Mouse (Mus musculus): ENCODE results near the gene Gm10272. TPM values are rescaled to one million over a fixed set of nuclear protein-coding genes. Genes with fewer than 3 reads are reported as not detected.

Gm10272 gene
- polyA plus RNA-seq (2016; fragmentation: Nextera tagmentation; extraction: Ambion mirVana), result not detected in 2 replicates

DNA sequence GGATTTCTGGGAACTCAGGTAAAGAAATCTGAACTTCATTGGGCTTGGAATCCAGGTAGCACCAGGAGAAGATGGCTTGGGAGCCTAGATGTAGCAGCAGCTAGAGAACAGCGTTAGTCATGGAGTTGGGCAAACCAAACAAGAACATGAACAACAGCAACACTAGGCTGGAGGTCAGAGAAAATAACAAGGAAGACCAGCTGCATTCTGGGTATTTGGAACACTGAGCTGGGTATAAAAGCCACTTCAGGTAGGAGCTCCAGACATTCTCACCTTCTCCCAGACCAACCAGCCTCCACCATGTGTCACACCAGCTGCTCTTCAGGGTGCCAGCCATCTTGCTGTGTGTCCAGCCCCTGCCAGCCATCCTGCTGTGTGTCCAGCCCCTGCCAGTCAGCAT, at the start of gene Gm10272:
TSS of gene Gm10272 (plus strand) at position 301 of the 400 bp plus-strand sequence.
- 86% methylated on average over 1 of the region's 1 CpGs for WGBS
- Histone ChIP-seq H3K4me1 (no peaks in the 10 kb centered on the region), H3K27ac (no peak within 1 kb of the TSS), H3K4me3 (no peak within 1 kb of the TSS), H3K27me3 (ENCODE audit: insufficient read depth, poor library complexity, severe bottlenecking) (no peaks in the 10 kb centered on the region), H3K36me3 (no peaks in the 10 kb centered on the region), H3K9me3 (peaks cover 5% of the 10 kb centered on the region)
- no peak for DNase-seq (ENCODE audit: low spot score)

DNA sequence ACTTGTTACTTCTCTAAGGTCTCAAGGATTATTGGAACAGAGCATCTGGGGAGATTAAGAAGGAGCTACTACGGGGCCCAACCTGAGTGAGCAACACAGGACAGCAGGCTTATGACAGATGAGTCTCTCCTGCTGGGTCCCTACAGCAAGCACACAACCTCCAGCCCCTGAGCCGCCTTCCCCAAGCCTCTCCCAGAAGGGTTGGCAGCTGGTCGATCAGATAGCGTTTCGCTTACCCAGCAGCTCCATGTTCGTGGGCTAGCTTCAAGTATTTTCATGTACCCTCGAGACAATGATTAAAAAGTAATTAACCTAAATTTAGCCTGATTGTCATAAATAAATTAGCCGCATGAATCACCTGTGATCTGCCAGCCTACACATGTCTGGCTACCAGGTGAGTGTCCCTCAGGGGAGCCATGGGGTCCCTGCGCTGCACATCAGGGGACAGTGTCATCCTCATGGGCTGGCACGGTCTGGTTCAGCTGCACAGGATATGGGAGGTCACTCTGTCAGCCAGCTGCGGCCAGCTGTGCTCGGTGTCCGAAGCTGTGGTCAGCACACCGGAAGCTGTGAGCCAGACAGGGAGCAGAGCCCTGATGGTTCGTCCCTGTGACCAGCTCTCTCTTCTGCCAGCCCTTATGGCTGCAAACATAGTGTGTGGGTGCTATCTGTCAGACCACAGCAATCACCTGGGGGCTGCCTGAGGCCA, 48.0 kb upstream of the Gm10272 start:
- Histone ChIP-seq H3K4me1 (no peaks in the 10 kb centered on the region), H3K9me3 (0 out of 2 replicates have a peak, but pooled peaks cover 4% of the 10 kb centered on the region), H3K27me3 (ENCODE audit: insufficient read depth, poor library complexity, severe bottlenecking) (peaks cover 9% of the 10 kb centered on the region), H3K27ac (no peak overlapping the region), H3K36me3 (no peaks in the 10 kb centered on the region), H3K4me3 (no peak overlapping the region)
- DNase-seq (ENCODE audit: low spot score), result no peak
- WGBS, result 72% methylated on average over 15 of the region's 15 CpGs

- Histone ChIP-seq H3K4me3 (peak overlapping the region; percentile 39), H3K27me3 (ENCODE audit: insufficient read depth, poor library complexity, severe bottlenecking) (peaks cover 39% of the 10 kb centered on the region), H3K27ac (no peak overlapping the region), H3K9me3 (0 out of 2 replicates have a peak, but pooled peaks cover 4% of the 10 kb centered on the region), H3K36me3 (no peaks in the 10 kb centered on the region), H3K4me1 (0 out of 2 replicates have a peak, but pooled peaks cover 5% of the 10 kb centered on the region)
- WGBS, result 34% methylated on average over 43 of the region's 43 CpGs
- no peak for DNase-seq (ENCODE audit: low spot score)
Observed at GRCm38 (mm10) chr10:77663949-77664665, 42.3 kb upstream of the Gm10272 start.

DNA sequence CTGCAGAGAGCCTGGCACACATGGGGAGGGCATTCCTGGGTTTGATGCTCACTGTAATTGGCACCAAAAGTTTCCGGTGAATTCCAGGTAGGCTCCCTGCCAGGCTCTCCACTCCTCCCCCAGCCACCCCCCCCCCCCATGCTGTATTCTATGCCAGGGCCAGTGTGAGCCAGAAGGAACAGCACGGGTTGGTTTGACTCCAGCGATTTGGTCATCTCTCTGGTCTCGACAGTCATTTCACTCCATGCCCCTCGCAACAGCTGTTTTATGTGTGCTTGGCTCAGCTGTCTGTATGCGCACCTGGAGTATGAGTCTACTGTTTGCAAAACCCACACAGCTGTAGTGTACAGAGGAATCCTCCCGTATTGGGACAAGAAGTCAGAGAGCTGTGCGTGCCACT, 40.1 kb upstream of the Gm10272 start:
- Histone ChIP-seq H3K27ac (no peak overlapping the region), H3K4me1 (0 out of 2 replicates have a peak, but pooled peaks cover 5% of the 10 kb centered on the region), H3K4me3 (no peak overlapping the region), H3K36me3 (no peaks in the 10 kb centered on the region), H3K27me3 (ENCODE audit: insufficient read depth, poor library complexity, severe bottlenecking) (peaks cover 39% of the 10 kb centered on the region), H3K9me3 (no peaks in the 10 kb centered on the region)
- WGBS, result 84% methylated on average over 8 of the region's 8 CpGs
- no peak for DNase-seq (ENCODE audit: low spot score)

DNA sequence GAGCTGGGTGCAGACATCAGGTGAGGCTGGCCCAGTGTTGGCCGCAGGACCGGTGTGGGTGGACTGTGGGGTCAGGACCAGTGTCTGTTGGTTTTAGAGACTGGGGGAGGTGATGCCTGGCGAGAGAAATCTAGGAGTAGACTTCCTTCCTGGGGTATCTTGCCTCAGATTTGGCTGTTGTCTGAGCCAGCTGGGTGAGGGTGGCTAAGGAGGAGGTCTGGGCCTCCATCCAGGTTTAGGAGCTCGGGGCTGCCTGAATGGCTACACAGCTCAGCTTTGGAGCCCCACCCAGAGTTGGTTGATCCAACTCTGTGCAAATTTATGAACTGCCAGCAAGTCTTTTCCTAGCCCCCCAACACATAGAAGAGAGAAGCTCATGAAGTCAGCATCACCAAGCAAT, 39.0 kb upstream of the Gm10272 start:
- Histone ChIP-seq H3K4me1 (0 out of 2 replicates have a peak, but pooled peaks cover 5% of the 10 kb centered on the region), H3K27me3 (ENCODE audit: insufficient read depth, poor library complexity, severe bottlenecking) (peaks cover 39% of the 10 kb centered on the region), H3K36me3 (no peaks in the 10 kb centered on the region), H3K9me3 (no peaks in the 10 kb centered on the region), H3K4me3 (no peak overlapping the region), H3K27ac (no peak overlapping the region)
- DNase-seq (ENCODE audit: low spot score), result no peak
- WGBS, result 80% methylated on average over 4 of the region's 4 CpGs

- Histone ChIP-seq H3K4me1 (no peaks in the 10 kb centered on the region), H3K27me3 (ENCODE audit: insufficient read depth, poor library complexity, severe bottlenecking) (peaks cover 27% of the 10 kb centered on the region), H3K9me3 (no peaks in the 10 kb centered on the region), H3K4me3 (no peak overlapping the region), H3K27ac (0 out of 2 replicates have a peak overlapping the region, but pooled peaks have one; percentile 3), H3K36me3 (no peaks in the 10 kb centered on the region)
- no peak for DNase-seq (ENCODE audit: low spot score)
- WGBS, result 77% methylated on average over 4 of the region's 4 CpGs
Observed at GRCm38 (mm10) chr10:77670710-77671109, 35.7 kb upstream of the Gm10272 start.

GRCm38 (mm10) chr10:77671519-77671918, 34.9 kb upstream of the Gm10272 start:
- no peak overlapping the region for H3K4me3 ChIP-seq
- H3K27ac ChIP-seq, result no peak overlapping the region
- 18% methylated on average over 4 of the region's 4 CpGs for WGBS
- DNase-seq (ENCODE audit: low spot score), result peak; percentile 88
- H3K36me3 ChIP-seq, result no peaks in the 10 kb centered on the region
- H3K4me1 ChIP-seq, result no peaks in the 10 kb centered on the region
- no peaks in the 10 kb centered on the region for H3K9me3 ChIP-seq
- peaks cover 29% of the 10 kb centered on the region for H3K27me3 ChIP-seq (ENCODE audit: insufficient read depth, poor library complexity, severe bottlenecking)

DNA sequence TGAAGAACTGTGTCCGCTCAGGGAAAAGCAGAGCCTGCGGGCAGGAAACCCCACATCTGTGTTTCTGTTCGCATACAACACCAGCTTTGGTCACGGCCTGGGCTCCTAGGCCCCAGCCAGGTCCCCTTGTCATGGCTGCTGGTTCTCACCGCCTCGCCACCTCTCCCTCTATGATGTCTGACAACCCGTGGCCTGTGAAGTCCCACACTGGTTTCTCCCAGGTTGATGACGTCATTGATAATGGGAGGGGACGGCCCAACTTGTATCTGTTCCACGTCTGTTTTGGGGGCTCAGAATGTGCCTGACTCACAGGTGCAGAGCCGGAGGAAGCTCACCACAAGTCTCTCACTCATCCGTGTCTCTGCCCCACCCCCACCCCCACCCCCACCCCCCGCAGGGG, 32.7 kb upstream of the Gm10272 start:
- Histone ChIP-seq H3K9me3 (no peaks in the 10 kb centered on the region), H3K27ac (no peak overlapping the region), H3K36me3 (no peaks in the 10 kb centered on the region), H3K4me3 (no peak overlapping the region), H3K4me1 (peaks cover 13% of the 10 kb centered on the region), H3K27me3 (ENCODE audit: insufficient read depth, poor library complexity, severe bottlenecking) (peaks cover 46% of the 10 kb centered on the region)
- no peak for DNase-seq (ENCODE audit: low spot score)
- 55% methylated on average over 13 of the region's 13 CpGs for WGBS

DNA sequence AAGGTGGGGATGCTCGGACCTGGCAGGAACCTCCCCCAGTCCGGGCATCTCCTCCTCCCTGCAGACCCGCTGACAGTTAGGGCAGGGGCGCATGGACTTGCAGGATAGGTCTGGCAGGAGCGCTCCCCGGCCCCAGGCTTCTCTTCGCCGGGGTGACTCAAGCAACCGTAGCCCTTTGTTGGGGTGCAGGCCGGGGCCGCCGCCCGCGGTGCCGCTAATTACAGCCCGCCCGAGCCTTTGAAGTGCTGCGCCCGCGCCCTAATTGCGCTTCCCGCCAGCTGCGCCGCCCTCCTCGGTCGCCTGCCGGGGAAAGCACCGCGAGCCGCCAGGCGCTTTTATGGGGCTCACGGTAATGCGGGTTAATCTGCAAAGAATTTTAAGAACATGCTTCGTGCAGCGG, 28.9 kb upstream of the Gm10272 start:
- Histone ChIP-seq H3K36me3 (no peaks in the 10 kb centered on the region), H3K9me3 (no peaks in the 10 kb centered on the region), H3K27me3 (ENCODE audit: insufficient read depth, poor library complexity, severe bottlenecking) (peaks cover 67% of the 10 kb centered on the region), H3K4me3 (peak overlapping the region; percentile 56), H3K27ac (0 out of 2 replicates have a peak overlapping the region, but pooled peaks have one; percentile 7), H3K4me1 (peaks cover 13% of the 10 kb centered on the region)
- under 1% methylated on average over 35 of the region's 35 CpGs for WGBS
- DNase-seq (ENCODE audit: low spot score), result no peak

DNA sequence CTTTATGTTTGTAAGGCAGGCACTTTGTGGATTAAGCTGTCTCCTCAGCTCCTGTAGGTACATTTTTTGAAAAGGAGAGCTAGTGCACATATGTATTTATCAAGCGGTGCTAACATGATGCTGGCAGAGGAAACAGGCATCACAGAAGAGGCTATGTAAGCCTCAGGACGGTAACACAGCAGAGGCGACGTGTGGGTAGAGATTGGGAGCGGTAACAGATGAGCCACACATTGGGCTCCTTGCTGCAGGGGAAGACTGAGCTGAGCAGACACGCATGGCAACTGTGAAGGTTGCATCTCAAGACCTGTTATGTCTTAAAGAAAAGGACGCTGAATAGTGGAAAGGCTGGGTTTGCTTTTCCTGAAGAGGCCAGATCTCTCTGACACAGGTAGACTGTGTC, 23.4 kb upstream of the Gm10272 start:
- Histone ChIP-seq H3K4me3 (no peak overlapping the region), H3K27ac (no peak overlapping the region), H3K9me3 (no peaks in the 10 kb centered on the region), H3K36me3 (no peaks in the 10 kb centered on the region), H3K4me1 (peaks cover 24% of the 10 kb centered on the region), H3K27me3 (ENCODE audit: insufficient read depth, poor library complexity, severe bottlenecking) (peaks cover 84% of the 10 kb centered on the region)
- DNase-seq (ENCODE audit: low spot score), result no peak
- 70% methylated on average over 7 of the region's 7 CpGs for WGBS

GRCm38 (mm10) chr10:77684181-77684580, 22.2 kb upstream of the Gm10272 start:
- H3K27me3 ChIP-seq (ENCODE audit: insufficient read depth, poor library complexity, severe bottlenecking), result peaks cover 84% of the 10 kb centered on the region
- no peak overlapping the region for H3K4me3 ChIP-seq
- peaks cover 20% of the 10 kb centered on the region for H3K4me1 ChIP-seq
- no peak overlapping the region for H3K27ac ChIP-seq
- DNase-seq (ENCODE audit: low spot score), result no peak
- H3K9me3 ChIP-seq, result no peaks in the 10 kb centered on the region
- H3K36me3 ChIP-seq, result no peaks in the 10 kb centered on the region
- WGBS, result 37% methylated on average over 8 of the region's 8 CpGs

GRCm38 (mm10) chr10:77685895-77686664, 20.3 kb upstream of the Gm10272 start, which contains the start of gene Tspear:
Tspear (plus strand) TSS chr10:77686569.
- peaks cover 85% of the 10 kb centered on the region for H3K27me3 ChIP-seq (ENCODE audit: insufficient read depth, poor library complexity, severe bottlenecking)
- peak within 1 kb of the TSS; percentile 39 for H3K4me3 ChIP-seq
- WGBS, result 2% methylated on average over 22 of the region's 22 CpGs
- H3K27ac ChIP-seq, result no peak within 1 kb of the TSS
- peaks cover 20% of the 10 kb centered on the region for H3K4me1 ChIP-seq
- DNase-seq (ENCODE audit: low spot score), result no peak
- no peaks in the 10 kb centered on the region for H3K9me3 ChIP-seq
- no peaks in the 10 kb centered on the region for H3K36me3 ChIP-seq
